Mouse (Mus musculus): ENCODE data around the gene Nyap1.
A peak's percentile ranks its signal among the peaks of the same experiment; 100 is the strongest.

The Nyap1 gene

DNA sequence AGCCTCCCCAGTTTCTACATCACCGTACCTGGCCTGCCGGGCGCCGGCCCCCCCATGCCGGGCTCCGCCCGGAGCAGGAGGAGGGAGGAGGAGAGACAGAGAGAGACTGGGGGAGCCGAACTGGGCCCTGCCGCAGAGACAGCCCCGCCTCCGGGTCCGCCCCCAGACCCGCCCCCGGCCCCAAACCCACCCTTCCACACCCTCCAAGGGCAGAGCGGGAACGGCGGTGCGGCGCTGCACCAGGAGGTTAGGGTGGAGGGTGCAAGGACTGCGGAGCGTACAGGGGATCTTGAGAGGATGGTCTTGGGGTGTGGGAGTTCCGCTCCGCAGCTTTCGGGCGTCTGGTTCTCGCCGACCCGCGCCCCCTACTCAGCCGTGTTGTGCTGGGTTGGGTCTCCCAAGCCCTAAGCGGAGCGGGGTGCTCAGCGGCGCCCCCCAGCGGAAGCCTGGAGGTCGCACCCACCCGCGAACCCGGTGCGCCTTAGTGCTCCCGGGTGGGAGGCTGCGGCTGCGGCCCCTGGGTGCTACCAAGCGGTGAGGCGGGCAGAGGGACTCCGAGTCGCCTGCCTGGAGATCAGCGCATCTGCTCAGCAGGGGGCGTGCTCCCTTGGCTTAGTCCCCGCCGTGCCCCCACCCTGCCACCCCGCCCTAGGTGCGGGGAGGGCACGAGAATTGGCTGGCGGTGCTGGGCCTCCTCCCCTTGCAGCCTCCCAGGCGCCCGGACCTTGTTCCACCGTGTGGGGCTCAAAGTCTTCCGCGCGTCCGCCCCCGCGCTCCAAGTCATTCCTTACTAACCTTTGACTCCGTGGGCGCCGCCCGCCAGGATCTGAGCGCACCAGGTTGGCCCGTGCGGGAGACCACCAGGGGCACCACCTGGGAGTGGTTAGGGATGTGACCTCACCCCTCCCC, at the start of gene Nyap1:
TSS of gene Nyap1 (minus strand) at position 585 of the 909 bp plus-strand sequence.
- peak; percentile 92 for DNase-seq

DNA sequence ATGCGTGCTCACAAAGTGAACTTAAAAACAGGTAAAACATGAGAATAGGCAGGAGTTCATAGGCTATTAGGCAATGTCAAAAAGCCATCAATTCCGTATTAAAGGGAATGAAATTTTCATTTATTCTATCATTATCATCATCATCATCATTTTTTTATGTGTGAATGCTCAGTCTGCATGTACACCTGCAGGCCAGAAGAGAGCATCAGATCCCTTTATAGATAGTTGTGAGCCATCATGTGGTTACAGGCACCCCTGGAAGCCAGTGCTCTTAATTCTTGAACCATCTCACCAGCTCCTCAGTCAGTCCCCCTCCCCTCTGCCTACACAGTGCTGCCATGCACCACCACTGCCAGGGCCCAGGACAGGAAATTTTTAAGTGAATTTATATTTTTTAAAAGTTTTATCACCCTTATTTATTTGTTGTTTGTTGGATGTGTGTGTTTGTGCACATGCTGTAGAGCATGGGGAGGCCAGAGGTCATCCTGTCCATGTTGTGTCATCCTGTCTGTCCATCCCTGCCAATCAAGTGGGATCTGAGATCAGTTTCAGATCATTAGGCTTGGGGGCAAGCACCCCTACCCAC, 47.6 kb upstream of the Nyap1 start:
- no peak for DNase-seq

DNA sequence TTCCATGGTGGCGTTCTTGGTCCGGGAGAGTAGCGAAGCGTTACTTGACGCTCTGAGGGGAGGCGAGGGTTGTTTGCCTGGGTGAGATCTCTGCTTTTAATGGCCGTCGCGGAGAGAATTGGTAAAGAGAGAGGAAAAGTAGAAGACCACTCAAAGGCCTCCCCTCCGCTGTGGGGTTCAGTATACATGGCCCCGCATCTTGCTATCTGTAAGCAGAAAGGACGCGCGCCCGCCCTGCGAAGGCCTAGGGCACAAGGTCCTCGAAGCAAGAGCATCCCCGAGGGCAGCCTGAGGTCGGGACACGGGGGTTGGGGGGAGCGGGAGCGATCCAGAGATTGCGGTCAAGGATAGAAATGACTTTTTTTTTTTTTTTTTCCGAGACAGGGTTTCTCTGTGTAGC, 46.8 kb upstream of the Nyap1 start:
- peak; percentile 19 to 57 for DNase-seq

DNA sequence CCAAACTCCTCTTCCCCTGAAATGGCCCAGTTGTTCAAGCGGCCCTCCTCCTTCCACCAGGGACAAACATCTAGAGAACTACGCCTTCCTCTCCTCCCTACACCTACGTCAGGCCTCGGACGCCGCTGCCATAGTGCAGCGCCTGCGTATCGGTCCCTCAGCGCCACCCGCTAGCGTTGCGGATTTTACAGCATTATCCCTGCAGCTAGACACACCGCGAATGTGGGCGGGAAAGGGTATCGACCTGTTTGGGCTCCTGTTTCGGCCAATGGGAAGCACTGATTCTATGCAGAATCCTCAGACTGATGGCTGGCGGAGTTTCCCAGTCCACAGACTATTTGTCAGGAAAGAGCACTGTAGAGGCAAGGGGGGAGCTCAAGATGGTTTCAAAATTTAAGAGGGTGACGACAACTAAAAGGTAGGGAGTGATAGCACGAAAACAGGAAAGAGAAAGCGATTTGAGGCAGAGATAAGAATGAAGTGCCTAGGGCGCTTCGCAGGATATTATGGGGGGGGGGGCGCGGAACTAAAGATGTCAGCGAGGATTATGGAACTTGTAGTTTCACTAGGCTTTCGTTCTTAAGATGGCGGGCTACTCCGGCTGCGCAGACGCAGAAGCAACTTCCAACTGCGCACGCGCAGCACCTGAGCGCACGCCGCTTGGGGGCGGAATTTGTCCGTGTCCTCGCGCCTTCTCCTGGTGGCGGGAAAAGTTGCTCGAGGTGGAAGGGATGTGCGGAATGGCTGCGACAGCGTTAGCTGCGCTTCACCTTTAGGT, 45.9 kb upstream of the Nyap1 start, which contains the start of the genes Mepce and Zcwpw1:
TSS of gene Mepce (minus strand) at position 505 of the 778 bp plus-strand sequence.
TSS of gene Zcwpw1 (plus strand) at position 648 of the 778 bp plus-strand sequence.
- peak; percentile 98 for DNase-seq

DNA sequence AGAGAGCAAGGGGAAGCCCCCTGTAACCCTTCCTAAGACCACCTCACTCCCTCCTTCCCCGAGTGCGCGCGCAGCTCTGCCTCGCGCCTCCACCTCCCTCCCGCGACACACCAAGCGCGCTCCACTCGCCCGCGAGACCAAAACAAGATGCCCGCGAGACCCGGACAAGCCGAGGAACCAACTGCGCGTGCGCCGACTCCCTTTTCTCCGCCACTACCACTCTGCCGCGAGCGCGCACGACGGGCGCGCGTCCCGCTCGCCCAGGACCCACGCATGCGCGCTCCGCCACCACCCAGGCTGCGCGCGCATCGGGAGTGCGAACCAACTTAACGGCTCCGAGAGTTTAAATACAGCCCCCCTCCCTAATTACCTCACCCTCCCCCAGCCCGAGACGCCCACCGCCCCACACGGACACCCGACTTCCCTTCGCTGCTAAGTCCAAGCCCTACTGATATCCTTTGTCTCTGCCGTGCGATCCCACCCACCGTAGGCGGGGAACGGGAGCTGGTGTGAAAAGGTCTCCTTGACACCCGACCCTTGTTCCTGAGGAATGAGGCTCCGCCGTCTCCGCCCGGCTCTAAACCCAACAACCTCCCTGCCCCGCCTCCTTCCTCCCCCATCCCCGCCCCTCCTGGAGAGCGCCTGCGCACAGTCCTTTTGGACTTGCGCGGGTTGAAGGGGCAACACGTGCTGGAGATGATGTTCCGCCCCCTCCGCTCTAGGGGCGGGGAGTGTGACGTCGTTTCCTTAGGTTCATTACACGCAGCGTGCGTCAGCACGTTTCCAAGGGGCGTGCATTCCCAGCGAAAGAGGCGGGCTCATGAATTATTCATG, 44.9 kb upstream of the Nyap1 start:
- peak; percentile 99 to 100 for DNase-seq

DNA sequence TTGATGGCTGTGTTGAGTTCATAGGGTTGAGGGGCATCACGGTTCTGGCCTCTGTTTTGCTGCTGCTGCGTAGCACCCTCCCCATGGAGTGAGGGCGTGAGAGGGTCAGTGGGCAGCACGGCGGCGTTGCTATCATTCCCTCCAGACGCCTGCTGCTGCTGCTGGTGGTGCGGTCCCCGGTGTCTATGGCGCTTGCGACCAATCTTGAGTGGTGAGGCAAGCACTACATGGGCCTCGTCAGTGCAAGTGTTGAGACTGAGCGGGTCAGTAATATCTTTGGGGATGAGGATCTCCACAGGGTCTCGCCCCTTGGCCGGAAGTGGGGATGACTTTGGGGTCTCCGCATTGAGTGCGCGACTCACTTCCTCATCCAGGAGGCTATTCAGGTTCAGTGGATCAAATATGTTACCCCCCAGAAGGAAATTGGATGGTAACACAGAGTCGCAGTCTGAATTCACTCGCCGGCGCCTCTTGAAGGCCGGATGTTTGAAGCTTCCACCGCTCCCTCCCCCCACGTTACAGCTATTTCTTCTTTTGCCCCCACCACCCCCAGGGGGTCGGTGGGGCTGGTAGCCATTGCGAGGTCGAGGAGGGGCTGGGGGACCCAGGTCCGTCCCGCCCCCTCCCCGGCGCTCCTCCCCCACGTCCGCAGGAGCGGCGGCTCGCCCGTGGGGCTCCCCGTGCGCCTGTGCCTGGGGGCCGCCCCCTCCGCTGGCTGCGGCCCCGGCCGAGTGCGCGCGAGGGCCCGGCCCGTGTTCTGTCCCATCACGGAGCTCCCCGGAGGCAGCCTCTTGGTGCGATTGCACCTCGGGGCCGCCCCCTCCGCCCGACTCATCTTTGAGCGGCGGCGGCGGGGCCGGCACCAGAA, 44.0 kb upstream of the Nyap1 start:
- peak in 1 of 2 experiments; percentile 75 for DNase-seq

DNA sequence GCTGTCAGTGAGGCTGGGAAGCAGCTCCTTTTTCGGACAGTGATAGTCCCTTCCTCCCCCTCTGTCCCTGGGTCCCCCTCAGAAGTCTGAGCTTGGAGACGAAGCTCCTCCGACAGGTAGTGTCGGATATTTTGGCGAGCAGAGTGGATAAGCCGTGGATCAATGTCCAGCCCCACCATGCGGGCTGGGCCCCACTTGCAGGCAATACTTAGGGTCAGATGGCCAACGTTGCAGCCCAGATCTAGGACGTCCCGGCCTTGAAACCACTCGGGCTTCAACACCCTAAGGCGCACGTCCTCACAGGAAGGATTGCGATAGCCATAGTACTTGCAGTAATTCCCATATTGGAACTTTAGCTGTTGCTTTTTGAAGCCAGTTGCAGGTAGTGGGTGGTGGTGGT, 43.1 kb upstream of the Nyap1 start:
- peak in 1 of 2 experiments; percentile 21 for DNase-seq

DNA sequence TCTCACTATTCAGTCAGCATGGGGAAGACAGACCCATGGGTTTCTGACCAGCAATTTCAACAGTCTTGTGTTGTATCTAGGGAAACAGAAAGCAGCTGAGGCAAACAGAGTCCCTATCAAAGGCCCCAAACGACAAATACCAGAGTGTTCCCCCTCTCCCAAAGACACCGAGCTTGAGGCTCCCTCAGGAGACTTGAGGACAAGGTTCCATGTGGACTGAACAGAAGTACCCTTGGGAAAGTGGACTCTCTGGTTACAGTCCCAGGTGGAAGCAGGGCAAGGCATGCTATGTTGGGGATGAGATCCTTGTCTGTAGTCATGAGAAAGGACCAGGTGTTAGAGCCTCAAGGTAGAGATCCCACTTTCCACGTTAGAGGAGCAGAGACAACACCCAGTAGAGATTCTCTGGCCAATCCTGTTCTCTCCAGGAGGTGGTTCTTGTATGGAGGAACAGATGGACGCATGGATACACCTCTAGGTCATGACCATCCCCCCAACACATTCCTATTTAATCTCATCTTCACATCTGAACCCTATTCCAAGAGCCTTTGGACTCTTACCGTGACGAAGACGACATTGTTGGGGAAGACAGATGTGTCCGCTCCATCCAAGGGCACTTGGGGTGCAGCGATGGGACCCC, 42.6 kb upstream of the Nyap1 start:
- DNase-seq: peak in 1 of 2 experiments; percentile 20

DNA sequence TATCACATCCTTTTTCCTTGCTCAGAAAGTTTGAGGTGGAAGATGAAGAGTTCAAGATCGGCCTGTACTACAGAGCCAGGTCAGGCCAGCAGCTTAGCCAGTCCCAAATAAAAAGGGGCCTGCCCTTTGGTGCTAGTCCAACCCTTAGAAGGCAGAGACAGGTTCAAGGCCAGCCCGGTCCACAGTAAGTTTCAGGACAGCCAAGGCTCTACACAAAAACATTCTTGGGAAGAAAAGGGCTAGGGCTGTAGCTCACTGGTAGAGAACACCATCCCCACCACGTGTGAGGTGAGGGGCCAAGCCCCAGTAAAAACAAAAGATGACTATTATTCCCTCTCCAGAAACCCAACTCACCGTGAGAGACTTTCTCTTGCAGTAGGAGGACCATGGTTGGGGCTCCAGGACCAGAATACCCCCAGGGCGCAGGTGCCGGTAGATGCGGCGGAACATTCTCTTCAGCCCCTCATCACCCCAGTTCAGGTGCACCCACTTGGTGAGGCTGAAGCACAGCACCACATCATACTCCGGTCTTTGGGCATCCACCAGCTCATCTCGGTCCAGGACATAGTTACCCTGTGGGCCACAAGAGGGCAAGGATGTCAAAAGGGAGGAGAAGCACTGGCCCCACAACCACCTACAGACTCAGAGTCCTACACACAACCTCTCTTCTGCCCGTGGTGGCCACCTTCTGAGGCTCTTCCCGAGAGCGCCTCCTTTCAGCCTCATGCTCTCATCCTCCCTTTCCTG, 41.5 kb upstream of the Nyap1 start:
- peak in 1 of 2 experiments; percentile 7 for DNase-seq

DNA sequence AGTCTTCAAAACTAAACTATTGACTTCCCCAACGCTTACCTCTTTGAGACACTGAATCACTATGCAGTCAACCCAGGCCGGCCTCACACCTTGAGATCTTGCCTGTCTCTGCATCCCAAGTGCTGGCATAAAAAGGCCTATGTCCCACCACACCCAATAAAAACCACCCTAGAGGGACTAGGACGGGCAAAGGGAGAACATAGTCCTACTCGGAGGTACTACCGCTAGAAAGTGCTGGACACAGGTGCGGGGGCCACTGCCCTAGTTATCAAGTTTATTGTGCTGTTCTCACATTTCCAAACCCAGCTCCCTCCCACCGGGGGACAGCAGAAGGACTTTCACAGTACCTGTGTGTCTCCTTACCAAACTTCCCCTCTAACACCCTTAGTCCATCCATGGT, 40.3 kb upstream of the Nyap1 start:
- DNase-seq: peak in 1 of 2 experiments; percentile 7

DNA sequence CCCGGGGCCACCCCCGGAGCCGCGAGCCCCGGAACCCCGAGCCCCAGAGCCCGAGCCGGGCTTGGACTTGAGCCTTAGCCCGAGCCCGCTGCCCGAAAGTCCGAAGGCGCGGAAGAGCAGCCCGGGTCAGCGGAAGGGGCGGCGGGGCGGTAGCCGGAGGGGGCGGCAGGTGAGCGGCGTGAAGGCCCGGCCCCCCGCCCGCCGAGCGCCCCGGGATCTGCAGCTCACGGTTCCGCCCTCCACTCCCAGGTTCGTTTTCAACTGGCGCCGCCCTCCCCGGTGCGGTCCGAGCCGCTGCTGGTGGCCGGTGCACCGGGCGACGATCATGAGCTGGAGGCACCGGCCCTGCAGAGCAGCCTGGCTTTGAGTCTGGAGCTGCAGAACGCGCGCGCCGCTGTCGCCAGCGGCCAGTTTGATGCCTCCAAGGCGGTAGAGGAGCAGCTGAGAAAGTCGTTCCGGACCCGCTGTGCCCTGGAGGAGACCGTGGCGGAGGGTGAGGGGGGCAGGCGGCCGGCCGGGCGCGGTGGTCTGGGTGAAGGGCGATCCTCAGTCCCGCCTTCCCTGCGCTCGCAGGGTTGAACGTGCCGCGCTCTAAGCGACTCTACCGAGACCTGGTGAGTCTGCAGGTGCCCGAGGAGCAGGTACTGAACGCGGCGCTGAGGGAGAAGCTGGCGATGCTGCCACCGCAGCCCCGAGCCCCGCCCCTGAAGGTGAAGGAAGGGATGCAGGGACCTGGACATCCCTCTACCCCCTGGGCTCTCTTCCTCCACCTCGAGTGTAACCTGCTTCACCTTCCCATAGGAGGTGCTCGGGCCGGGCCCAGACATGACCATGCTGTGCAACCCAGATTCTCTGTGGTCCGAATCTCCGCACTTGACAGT, 37.9 kb upstream of the Nyap1 start:
- DNase-seq: peak in 1 of 2 experiments; percentile 67

DNA sequence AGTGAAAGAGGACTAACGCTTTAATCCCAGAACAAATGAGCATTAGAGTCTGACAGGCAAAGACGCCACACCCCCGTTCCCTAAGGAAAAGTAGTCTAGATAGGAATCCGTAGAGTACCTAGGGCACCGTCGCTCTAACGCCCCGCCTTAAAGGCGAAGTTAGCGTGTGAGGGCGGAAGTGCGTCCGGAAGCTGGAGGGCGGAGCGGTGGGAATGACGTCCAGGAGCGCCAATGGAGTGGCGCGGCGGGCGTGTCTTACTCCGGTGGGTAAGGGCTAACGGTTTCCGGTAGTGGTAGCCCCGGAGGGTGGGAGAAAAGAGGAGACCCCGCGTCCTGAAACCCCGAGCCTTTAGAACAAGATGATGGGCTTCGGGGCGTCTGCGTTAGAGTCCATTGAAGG, 37.2 kb upstream of the Nyap1 start, which contains the start of gene Ppp1r35:
TSS of gene Ppp1r35 (plus strand) at position 215 of the 400 bp plus-strand sequence.
- DNase-seq: peak; percentile 97 to 99

DNA sequence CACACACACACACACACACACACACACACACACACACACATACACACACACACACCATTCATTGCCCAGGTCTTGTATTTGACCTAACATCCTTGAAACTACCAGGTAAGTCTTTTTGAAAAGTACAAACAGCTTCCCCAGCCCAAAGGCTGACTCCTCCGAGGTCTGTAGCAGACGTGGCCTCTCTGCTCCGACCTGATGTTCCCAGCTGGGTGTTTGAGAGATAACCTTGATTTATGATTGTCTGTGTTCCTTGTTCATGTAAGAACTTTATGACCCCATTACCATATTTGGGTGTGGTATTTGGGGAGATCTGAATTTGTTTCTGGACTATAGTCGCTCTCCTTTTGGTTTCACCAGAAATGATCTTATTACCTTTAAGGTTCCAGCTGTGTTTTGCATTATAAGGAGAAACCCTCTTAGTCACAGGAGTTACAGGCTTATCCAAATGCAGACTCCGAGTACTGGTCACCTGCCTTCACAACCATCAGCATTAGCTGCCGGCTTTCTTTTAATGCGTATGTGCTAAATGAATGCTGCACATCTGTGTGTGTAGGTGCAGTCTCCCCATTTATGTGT, 35.9 kb upstream of the Nyap1 start:
- no peak for DNase-seq

DNA sequence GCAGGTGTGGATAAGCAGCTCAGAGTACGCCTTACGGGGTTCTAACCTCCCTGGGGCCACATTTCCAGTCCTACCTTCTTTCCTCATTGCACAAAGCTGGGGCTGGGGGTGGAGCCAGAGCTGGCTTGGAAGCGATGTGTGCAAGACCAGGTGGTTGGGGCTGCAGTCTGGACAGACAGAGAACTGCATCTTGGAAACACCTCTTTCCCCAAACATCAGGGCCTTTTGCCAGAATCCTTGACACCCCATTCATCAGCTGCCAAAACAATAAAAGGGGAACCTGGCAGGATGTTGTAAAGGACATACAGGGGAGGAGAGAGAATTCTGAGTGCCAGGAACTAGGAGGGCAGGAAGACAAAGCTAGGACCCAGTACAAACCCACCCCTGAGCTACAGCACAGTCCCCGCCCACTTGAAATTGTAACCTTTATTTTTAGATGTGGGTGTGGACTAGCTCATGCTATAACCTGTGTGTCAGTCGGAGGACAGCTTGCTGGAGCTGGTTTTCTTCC, 35.1 kb upstream of the Nyap1 start:
- no peak for DNase-seq

DNA sequence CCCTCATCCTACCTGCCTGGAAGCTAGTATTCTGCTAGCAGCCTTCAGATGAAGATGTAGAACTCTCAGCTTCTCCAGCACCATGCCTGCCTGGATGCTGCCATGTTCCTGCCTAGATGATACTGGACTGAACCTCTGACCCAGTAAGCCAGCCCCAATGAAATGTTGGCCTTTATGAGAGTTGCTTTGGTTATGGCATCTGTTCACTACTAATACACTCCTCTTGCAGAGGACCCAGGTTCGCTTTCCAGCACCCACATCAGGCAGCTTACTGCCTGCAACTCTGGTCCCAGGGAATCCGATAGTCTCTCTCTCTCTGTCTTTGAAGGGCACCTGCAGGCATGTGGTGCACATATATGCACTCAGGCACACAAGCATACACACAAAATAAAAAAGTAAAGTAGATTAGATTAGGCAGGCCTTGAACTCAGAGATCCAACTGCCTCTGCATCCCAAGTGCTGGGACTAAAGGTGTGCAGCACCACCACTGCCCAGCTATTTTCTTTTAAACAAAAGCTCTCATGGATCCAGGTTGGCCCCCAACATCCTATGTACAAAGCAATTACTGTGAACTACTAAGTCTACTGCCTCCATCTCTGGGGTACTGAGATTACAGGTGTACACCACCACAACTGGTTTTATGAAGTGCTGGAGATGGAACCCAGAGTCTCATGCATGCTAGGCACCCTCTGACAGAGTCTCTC, 34.3 kb upstream of the Nyap1 start:
- DNase-seq: no peak

DNA sequence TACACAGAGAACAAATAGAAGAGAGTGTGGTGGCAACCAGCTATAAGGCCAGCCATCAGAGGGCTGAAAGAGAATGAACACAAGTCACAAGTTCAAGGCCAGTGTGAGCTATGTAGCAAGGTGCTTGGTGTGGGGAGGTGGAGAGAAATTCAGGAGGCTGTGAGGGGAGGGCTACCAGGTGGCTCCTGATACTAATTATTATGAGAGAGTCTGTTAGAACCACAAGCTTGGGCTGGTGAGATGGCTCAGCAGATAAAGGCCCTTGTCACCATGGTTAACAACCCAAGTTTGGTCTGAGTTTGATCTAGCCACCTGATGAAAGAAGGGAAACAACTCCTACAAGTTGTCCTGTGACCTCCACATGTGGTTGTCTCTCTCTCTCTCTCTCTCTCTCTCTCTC, 31.3 kb upstream of the Nyap1 start:
- no peak for DNase-seq

DNA sequence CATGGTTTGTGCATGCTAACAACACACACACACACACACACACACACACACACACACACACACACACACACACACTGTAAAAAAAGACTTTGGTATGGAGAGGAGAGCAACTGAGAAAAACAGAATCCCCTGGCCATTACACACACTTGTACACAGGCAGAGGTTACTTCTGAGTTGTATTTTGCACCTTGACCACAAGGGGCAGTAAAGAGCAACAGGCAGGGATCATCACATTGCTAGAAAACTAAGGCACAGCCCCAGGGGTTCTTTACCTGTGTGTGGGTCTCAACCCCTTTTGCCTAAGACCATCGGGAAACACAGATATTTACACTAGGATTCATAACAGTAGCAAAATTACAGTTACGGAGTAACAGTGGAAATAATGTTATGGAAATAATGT, 29.3 kb upstream of the Nyap1 start:
- peak in 1 of 2 experiments; percentile 49 for DNase-seq

Data from cerebellum, postnatal 25 days (tissue).